Mouse (Mus musculus) frontal cortex, adult (tissue): ENCODE measurements around the gene Flad1.
A peak's percentile ranks its signal among the peaks of the same experiment; 100 is the strongest.

Source experiments
- ATAC-seq: cut with Nextera tagmentation; 2 replicates; pipeline ENCODE4 v1.9.2; 2017; ENCODE audit warnings: mild to moderate bottlenecking, moderate library complexity, mixed read lengths; ENCODE audit not compliant: low TSS enrichment

Gene Flad1

GRCm38 (mm10) chr3:89395806-89396653, 15.6 kb downstream of the Flad1 start:
- ATAC-seq: no peak

GRCm38 (mm10) chr3:89395419-89395805, 16.3 kb downstream of the Flad1 start:
- no peak for ATAC-seq

GRCm38 (mm10) chr3:89394894-89395256, 16.8 kb downstream of the Flad1 start:
- 0 out of 2 replicates have a peak, but pooled peaks have one; percentile 3 for ATAC-seq

- ATAC-seq: peak; percentile 17
Measured at GRCm38 (mm10) chr3:89394006-89394893, 17.4 kb downstream of the Flad1 start, which contains the start of gene Zbtb7b. Zbtb7b (minus strand) TSS chr3:89394776.

GRCm38 (mm10) chr3:89393605-89394004, 18.1 kb downstream of the Flad1 start:
- peak; percentile 83 for ATAC-seq

- no peak for ATAC-seq
Measured at GRCm38 (mm10) chr3:89392871-89393311, 18.8 kb downstream of the Flad1 start.

- ATAC-seq: no peak
Measured at GRCm38 (mm10) chr3:89391663-89392511, 19.8 kb downstream of the Flad1 start.

GRCm38 (mm10) chr3:89390699-89391662, 20.7 kb downstream of the Flad1 start:
- ATAC-seq: no peak

- no peak for ATAC-seq
Measured at GRCm38 (mm10) chr3:89390111-89390515, 21.6 kb downstream of the Flad1 start.

GRCm38 (mm10) chr3:89388901-89389740, 22.5 kb downstream of the Flad1 start:
- ATAC-seq: peak; percentile 56

- no peak for ATAC-seq
Measured at GRCm38 (mm10) chr3:89388134-89388881, 23.4 kb downstream of the Flad1 start.

GRCm38 (mm10) chr3:89387632-89388031, 24.0 kb downstream of the Flad1 start:
- no peak for ATAC-seq

GRCm38 (mm10) chr3:89386438-89387420, 24.9 kb downstream of the Flad1 start:
- no peak for ATAC-seq

- ATAC-seq: no peak
Measured at GRCm38 (mm10) chr3:89385451-89385850, 26.2 kb downstream of the Flad1 start.

- ATAC-seq: no peak
Measured at GRCm38 (mm10) chr3:89384331-89385076, 27.2 kb downstream of the Flad1 start.

- ATAC-seq: no peak
Measured at GRCm38 (mm10) chr3:89383651-89384255, 27.9 kb downstream of the Flad1 start.
